Mouse (Mus musculus): ENCODE measurements around the gene Usp4.

Gene Usp4

DNA sequence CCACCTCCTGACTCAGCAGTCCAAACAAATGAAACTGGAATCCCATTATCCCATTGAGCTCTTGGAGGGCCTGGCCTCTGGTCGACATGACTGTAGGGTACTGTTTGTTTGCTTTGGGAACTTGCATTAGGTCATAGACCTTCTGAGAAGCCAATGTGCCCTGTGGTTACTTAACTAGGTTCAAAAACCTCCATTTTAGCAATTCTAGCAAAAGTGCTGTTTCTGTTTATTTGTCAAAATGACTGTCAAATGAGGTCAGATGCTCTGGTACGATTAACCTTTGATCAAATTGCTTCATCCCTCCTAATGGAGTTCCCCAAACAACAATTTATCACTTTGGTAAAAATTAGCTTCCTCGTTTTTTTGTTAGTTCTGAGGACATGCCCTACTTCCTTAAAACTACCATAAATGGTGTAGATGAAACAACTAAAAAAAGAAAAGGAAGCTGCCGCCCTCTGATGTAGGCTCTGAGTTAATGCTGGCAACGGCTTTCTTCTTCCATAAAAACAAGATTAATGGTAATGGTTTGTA, 5.3 kb upstream of the Usp4 start:
- in situ Hi-C loops (cut with MboI, MseI) = no loop called here

DNA sequence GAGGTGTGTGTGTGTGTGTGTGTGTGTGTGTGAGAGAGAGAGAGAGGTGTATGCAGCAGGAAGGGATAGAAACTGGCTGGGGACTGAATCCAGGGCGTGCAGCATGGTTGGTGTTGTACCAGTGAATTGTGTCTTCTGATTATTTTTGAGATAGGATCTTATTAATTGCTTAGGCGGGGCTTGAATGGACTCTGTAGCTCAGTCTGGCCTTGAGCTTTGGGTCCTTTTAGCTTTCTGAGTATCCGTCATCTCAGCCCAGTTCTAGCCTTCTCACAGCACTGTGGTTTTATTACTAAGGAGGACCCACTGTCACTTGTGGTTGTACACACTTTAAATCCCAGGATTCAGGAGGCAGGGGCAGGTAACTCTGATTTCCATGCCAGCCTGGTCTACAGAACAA, 4.3 kb upstream of the Usp4 start:
- in situ Hi-C loops (cut with MboI, MseI) = no loop called here

DNA sequence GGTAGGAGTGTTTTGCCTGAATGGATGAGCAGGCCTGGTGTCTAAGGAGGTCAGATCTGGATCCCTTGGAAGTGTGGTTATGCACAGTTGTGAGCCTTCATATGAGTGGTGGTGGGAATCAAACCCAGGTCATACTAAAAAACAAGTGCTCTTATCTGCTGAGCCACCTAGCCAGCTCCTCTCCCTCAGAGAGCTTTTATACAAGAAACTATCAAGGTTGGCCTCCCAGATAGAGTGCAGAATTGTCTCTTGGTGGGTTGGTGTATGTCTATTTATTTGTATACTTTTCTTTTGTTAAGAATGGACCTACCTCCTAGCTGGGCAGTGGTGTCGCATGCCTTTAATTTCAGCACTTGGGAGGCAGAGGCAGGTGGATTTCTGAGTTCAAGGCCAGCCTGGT, 3.8 kb upstream of the Usp4 start:
- in situ Hi-C loops (cut with MboI, MseI) = no loop called here

DNA sequence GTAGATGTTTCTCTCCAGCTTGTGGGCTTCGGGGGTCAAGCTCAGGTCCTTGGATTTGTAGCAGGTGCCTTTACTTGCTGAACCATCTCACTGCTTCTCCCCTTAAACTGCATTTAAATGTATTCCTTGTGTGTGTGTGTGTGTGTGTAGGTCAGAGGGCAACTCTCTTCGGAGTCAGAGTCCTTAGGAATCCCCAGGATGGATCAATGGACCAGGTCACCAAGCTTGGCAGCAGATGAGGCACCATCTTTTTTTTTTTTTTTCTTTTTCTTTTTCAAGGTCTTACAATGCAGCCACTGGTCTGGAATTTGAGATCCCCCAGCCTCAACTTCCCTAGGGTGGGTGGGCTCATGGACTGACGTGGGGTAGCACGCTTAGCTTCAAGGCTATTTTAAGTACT, 3.2 kb upstream of the Usp4 start:
- in situ Hi-C loops (cut with MboI, MseI) = no loop called here

DNA sequence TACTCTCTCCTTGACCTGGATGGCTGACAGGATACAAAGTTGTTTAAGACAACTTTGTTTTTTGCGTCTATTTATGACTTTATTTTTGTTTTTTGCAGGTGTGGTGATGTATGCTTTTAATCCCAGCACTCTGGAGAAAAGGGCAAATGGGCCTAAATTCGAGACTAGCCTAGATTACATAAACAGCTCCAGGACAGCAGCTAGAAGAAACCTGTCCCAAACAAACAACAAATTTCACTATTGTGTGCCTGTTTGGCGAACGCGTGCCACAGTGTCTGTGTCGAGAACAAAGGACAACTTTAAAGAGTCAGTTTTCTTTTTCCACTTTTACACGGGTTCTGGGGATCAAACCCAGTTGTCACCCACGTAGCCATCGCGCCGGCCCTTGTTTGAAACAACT, 629 bp upstream of the Usp4 start:
- in situ Hi-C loops (cut with MboI, MseI) = no loop called here

DNA sequence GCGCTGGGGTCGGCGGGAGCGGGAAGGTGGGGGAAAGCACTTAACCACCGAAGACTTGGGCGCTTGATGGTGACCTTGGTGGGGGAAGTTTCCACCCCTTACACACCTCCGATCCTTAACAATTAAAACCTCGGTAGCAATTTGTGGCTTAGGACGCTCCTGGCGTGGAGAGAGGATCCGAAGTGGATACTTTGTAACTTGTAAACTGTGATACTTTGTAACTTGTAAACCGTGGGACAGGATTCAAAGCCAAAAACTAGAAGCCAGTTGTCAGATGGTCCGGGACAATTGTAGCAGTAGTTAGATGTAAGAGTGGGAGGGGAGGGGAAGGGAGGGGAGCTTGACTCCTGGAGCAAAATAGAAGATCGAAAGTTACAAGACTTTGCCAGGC, 632 bp downstream of the Usp4 start:
- in situ Hi-C loops (cut with MboI, MseI) = no loop called here

DNA sequence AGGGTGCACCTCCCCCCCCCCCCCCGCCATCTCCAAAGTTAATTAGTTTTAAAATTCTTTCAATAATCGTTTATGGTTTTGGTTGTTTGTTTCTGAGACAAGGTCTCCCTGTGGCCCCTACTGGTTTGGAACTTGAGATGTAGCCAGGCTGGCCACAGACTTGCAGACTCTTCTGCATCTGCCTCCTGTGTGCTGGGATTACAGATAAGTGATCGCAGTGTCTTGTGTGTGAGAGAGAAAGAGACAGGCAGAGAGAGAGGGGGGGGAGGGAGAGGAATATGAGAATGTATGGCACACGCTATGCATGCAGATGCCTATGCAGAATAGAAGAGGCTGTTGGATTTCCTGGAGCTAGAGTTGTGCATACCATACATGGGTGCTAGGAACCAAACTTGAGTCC, 2.1 kb downstream of the Usp4 start:
- in situ Hi-C loops (cut with MboI, MseI) = no loop called here

DNA sequence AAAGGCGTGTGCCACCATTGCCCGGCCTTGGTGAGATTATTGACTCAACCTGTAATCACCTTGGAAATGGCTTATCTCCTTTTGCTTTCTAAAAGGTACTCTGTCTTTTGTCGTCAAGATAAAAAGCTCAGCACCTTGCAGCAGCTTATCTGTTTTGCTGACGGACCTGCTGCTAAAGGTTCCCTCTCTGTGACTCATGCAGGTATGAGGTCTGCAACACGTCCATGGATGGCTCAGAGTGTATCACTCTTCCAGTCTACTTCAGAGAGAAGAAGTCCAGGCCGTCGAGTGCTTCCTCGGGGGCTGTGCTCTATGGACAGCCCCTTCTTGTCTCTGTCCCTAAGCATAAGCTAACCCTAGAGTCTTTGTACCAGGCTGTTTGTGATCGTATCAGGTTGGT, 30.6 kb downstream of the Usp4 start:
- in situ Hi-C loops (cut with MboI, MseI) = no loop called here

DNA sequence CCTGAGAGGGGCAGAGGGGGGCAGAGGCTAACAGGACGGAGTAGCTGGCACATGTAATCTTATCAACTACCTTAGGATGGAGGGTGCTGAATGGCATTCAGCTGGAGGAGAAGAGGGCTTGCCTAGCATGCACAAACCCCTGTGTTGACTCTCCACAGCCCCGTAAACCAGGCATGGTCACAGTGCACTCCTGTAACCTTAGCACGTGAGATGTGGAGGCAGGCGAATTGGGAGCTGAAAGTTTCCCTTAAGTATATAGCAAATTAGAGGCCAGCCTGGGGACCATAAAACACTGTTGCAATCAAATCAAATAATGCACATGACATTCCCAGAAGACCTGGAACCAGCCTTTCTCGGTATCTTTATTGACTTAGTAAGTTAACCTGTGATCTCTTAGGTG, 31.1 kb downstream of the Usp4 start:
- in situ Hi-C loops (cut with MboI, MseI) = no loop called here

DNA sequence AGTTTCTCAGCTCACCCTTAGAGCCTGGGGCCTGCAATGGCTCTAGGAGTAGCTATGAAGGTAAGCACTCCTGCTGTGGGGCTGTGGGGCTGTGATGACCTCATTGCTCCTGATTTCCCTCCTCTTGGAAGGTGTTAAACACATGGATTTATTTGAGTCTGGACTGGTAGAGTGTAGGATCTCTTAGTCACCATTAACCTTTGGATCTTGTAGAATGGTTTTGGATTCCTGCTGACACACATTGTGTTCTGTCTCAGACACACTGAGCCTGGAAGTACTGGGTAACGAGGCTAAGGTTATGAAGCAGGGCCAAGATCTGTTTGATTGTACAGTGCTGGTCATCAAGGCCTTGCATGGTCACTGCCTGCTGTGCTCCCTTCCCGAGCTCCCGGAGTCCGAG, 31.6 kb downstream of the Usp4 start:
- in situ Hi-C loops (cut with MboI, MseI) = no loop called here

DNA sequence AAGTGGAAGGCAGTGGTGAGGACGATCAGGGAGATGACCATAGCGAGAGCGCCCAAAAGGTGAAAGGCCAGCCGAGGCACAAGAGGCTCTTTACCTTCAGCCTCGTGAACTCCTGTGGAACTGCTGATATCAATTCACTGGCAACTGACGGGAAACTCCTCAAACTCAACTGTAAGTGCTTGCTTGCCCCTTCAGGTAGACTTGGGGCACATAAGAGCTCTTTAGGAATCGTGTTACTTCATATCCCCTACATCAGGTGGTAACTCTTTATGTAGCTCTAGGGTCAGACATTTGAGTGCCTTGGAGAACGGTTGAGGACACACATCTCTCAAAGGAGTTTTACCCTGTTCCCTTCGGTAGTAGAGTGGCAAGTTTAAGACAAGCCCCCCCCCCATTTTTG, 33.7 kb downstream of the Usp4 start:
- in situ Hi-C loops (cut with MboI, MseI) = no loop called here

DNA sequence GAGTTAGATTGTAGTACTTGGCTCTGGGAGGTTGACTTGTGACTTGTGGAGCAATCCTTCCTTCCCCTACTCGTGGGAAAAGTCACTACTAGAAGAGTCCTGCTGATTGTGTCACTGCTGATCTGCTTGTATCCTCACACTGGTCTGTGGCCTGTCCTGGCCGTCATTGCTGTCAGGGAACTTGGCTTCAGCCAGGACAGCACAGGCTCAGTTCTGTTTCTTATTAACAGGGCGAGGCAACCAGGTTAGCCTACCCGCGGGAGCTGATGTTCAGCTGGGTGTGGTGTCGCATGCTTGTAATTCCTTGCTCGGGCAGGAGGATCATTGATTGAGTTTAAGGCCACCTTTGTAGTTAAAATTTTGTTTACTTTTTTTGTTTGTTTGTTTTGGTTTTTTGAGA, 37.4 kb downstream of the Usp4 start:
- in situ Hi-C loops (cut with MboI, MseI) = no loop called here

DNA sequence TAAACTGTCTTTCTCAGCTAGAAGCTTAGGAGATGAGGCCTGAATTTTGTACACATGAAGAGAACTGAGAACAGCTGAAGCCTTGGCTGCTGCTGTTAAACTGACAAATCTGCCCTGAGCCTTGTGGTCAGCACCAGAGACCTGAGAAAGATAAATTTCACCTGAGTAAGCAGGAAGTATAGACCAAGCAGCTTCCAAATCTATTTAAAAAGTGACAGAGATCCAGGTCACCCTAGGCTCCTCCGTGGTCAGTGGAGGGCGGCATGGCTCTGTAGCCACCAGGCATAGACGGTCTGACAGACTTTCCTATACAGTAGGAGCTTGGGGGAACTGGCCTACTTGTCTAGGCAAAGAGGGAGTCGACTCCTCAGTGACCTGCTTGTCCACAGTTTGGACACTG, 39.2 kb downstream of the Usp4 start:
- in situ Hi-C loops (cut with MboI, MseI) = no loop called here

DNA sequence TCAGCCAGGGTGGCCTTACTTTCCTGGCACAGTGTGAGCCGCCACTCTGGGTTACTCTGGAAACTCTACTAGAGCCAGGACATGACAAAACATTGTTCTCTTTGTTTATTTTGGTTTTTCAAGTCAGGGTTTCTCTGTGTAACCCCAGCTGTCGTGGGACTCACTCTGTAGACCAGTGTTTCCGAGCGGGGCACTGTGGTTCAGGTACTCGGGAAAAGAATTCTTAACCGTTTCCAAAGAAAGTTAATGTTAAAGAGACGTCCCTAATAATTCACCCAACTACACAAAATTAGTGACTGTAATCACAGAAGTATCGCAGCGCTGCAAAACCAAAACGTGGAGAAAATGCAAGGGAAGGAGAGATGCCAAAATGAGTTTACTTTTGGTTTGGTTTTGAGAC, 40.9 kb downstream of the Usp4 start:
- in situ Hi-C loops (cut with MboI, MseI) = no loop called here

DNA sequence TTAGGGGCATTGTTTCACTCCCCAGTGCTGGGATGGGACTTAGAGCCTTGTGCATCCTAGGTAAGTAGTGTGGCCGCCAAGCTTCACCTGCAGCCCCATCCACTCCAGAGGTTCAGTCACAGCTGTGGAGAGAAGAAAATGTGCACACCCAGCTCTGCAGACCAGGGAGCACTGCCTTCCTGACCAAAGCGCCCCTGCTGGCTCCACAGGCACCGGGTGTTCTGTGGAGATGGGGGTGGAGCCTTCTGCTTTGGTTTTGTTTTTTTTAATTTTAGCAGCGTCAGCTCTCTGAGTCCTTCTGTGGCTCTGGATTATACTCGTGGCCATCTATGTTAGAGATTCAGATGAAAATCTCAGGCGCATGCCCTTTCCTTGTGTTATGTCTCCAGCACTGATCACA, 41.6 kb downstream of the Usp4 start:
- in situ Hi-C loops (cut with MboI, MseI) = no loop called here

DNA sequence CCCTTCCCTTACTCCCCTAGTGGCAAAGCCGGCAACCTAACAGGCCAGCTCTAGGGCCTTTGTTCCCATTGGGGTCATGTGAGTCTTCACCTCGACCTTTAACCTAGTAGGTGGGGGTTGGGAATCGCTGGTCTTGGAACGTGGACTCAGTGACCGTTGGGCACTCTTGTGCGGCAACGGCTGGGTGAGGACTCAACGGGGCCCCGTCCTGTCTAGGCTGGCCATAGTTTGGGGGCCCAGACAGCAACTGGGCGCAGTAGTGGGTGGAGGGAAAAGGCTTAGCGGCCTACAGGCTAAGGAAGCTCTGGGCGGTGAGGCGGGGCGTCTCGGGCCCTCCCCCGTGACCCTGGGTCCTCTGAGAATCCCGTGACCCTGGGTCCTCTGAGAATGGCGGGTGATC, 45.0 kb downstream of the Usp4 start, which contains the start of gene 1700102P08Rik:
TSS of gene 1700102P08Rik (plus strand) at position 130 of the 400 bp plus-strand sequence.
- in situ Hi-C loops (cut with MboI, MseI) = no loop called here

DNA sequence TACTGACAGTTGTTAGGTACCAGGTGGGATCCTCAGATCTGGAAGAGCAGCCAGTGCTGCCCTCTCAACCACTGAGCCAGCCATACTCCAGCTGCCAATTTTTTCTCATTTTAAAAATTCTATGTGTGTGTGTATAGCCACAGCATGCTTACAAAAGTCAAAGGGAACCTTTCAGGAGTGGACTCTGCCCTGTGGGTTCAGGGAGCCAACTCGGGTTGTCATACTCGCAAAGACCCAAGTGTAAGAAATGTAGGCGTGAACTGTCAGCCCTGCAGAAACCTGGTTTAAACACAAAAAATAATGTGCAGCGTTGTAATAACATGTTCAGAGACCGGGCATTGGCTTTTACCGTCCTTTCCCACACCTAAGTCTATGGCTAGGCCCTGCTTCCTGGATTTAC, 46.5 kb downstream of the Usp4 start:
- in situ Hi-C loops (cut with MboI, MseI) = no loop called here

DNA sequence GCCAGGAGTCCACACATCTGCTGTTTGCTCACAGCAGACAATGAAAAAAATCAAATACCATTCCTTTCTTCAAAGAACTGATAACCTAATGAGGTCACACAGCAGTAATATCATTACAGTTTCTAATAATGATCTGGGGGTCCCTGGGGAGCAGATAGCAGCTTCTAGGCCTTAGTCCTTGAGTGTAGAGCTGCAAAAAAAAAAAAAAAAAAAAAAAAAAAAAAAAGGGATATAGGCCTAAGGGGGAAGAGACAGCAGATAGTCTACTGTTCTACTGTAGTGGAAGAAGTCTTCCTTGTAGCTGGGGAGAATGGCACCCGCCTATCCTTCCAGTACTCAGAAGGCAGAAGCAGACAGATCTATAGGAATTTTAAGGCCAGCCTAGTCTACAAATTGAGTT, 47.8 kb downstream of the Usp4 start:
- in situ Hi-C loops (cut with MboI, MseI) = no loop called here

DNA sequence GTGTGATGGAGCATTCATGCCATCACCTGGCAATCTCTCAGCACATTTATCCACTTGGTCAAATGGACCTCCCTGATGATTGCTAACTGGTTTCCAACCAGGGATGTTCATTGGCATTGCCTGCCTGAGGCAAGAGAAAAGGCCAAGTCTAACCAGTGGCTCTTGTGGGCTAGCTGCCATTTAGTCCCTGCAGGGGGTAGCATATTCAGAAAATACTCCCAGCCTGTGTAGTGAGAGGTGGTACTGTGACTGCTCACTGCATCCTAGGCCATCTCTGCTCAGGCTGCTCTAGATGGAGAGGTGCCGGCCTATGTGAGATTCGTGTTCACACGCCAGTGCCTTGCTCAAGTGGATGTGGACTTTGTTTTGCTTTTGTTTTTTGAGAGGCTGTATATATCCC, 50.7 kb downstream of the Usp4 start:
- in situ Hi-C loops (cut with MboI, MseI) = no loop called here

DNA sequence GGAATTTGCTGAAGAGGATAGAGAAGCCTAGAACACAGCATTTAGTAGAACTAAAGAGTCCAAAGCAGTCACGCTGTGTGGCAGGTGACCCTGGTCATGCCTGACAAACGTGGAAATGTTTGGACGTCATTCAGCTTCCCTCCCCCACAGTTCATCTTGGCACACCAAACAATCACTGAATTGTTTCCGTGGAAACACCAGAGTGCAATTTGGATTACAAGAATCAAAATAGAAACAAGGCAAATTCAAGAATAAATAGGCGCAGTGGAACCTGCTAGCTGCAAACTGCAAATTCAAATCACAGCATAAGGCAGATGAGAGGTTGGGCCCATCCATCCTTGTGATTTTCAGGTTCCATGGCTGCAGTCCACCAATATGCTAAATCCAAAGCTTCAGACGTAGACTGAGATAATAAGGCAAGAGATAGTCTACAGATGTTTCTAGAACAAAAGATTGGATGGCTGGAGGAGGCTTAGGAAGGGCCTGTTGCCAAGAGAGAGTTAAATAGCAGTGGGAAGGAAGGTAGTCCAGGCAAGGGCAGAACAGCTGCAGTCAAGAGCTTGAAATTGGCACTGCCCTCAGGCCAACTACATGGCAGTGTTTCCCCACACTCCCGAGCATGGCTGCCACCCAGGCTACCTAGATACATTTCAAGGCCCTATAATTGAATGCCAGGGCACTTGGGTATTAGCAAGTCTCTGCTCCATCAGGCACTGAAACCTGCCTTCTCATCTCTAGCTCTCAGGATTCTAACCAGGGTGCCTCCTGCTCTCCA, 53.7 kb downstream of the Usp4 start:
- in situ Hi-C loops (cut with MboI, MseI) = no loop called here

DNA sequence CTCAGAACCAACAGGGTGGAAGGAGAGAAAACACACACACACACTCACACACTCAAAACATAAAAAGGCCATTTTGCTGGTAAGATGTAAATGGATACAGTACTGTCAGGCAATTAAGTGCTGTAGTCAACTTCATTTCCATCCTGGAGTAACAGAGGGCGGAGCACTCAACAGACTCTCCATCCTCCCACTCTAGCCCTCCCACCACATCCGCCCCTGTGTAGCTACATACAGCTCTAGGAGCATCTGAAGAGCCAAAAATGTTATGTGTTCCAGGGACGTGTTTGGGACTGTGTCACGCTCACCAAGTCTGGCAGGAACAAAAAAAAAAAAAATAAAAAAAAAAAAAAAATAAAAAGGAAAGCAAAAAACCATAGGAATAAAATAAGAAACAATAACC, 55.4 kb downstream of the Usp4 start:
- in situ Hi-C loops (cut with MboI, MseI) = no loop called here

DNA sequence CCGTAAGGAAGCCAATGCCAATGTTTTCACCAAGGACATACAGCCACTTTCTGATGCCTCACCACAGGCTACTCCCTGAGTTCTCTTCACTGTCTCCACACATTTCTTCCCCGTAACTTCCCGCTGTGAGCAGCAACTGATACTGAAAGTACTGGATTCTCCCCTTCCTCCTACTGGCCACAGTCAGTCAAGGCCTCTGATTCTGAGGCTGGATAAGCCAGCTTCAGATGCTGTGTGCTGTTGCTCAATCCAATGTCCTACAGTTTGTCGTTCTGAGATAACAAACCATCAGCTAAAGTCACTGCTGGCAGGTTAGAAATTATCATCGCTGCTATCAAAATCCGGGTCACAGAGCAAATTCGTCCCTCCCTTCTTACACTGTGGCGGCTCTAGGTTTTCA, 56.8 kb downstream of the Usp4 start:
- in situ Hi-C loops (cut with MboI, MseI) = no loop called here

DNA sequence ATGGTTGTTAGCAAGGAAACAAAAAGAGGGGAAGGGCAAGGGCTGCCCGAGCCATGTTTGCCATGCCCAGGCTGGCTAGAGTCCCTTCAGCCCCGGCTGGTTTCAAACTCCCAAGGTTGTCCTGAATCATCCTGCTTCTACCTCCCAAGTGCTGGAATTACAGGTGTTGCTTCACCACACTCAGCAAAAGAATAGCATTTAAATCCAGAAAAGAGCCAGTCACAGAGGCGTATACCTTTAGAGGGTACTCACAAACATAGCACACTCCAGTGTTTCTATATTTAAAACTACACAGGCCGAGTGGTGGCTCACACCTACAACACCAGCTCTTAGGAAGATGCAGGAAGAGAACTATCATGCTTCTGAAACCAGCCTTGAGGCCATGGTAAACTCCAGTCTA, 61.9 kb downstream of the Usp4 start:
- in situ Hi-C loops (cut with MboI, MseI) = no loop called here

DNA sequence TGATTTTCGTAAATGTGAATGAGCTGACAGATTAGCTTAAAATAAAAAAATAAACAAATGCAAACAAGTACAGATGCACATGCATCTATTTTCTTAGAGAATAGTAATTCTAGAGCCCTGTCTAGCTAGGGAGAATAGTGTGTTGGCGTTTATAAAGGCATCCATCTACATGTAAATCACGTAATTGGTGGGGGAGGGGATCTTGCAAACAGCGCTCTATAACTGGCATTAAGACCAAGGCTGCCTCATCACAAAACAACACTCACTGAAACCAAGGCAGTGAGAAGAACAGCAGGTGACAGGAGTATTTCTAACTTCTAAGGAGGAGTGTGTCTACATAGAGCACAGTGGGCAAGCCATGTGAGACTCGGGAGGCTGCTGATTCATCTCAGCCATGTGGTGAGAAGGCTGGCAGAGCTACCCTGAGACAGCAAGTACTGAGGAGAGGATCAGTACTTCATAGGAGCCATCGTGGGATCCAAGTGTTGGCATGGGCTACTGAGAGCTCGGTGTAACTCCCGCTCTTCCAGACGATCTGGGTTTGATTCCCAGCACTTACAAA, 63.8 kb downstream of the Usp4 start:
- in situ Hi-C loops (cut with MboI, MseI) = no loop called here
